Mouse (Mus musculus) ES-Bruce4 (cell line): ENCODE data around the gene Pum2.
"Not testable (repeated sequence)": the region's sequence is repeated elsewhere in the genome, so short reads cannot be mapped to it uniquely, and the experiment has no call there.

ENCODE experiments used
- CTCF ChIP-seq: IDR thresholded peaks from one replicate; pipeline ENCODE4 v1.8.1; 2011; ENCODE audit warnings: low read depth, low read length
- POLR2A ChIP-seq: IDR thresholded peaks from one replicate; pipeline ENCODE4 v1.8.1; 2011; ENCODE audit warnings: low read length; ENCODE audit not compliant: insufficient read depth

GRCm38 (mm10) chr12:8640186-8640585 lies 33.7 kb upstream of the Pum2 start:
- TF ChIP-seq CTCF, POLR2A: not testable (repeated sequence)
